ENCODE assay signal across 11 mouse cellular contexts in genomic region chr19:53807276-53807801, GRCm38 (mm10).
DNase-seq lines count a peak whose midpoint lies in the region; ATAC-seq and TF ChIP-seq lines count a peak whose summit lies in the region.
"Had no signal": no experiment of that assay in that cellular context is flagged by ENCODE, and none has a peak within 500 bp of the region (broad histone marks: within the 10 kb centered on the region; RNA-seq: fewer than 3 reads in every experiment).

No protein-coding gene starts in this region.

- H3K27ac ChIP-seq in kidney, adult 2 months (ENCODE audit: insufficient read depth, low read depth, low read length), result peak overlapping the region; percentile 84
- H3K27ac ChIP-seq in kidney, embryonic 14.5 days (ENCODE audit: low read depth, low read length), result no peak overlapping the region
- H3K27ac ChIP-seq in cortical plate, adult 2 months (ENCODE audit: insufficient read depth, low read length), result peak overlapping the region; percentile 61; the same call in 1 of the 2 replicates
- H3K27ac ChIP-seq: embryonic facial prominence, embryonic 12.5 days; stomach, postnatal 0 days had no signal

- no peaks in the 10 kb centered on the region for H3K36me3 ChIP-seq in kidney, adult 2 months (ENCODE audit: control insufficient read depth, insufficient read depth, low read length)
- no peaks in the 10 kb centered on the region for H3K36me3 ChIP-seq in kidney, embryonic 14.5 days (ENCODE audit: control insufficient read depth, insufficient read depth, low read length)
- no peaks in the 10 kb centered on the region for H3K36me3 ChIP-seq in splenic B cell, adult 2 months (ENCODE audit: control insufficient read depth, insufficient read depth, low read length, poor library complexity, severe bottlenecking)
- H3K36me3 ChIP-seq: embryonic facial prominence, embryonic 12.5 days had no signal

- H3K9me3 ChIP-seq in kidney, embryonic 14.5 days (ENCODE audit: control insufficient read depth, low read length), result no peaks in the 10 kb centered on the region
- H3K9me3 ChIP-seq: embryonic facial prominence, embryonic 12.5 days had no signal

- peak overlapping the region; percentile 34 for H3K4me3 ChIP-seq in kidney, adult 2 months (ENCODE audit: insufficient read depth, low read depth, low read length)
- H3K4me3 ChIP-seq in kidney, embryonic 14.5 days (ENCODE audit: low read length), result no peak overlapping the region
- H3K4me3 ChIP-seq in cortical plate, adult 2 months (ENCODE audit: insufficient read depth, low read length), result no peak overlapping the region
- H3K4me3 ChIP-seq: embryonic facial prominence, embryonic 12.5 days had no signal

- no peak overlapping the region for H3K4me2 ChIP-seq in kidney, embryonic 14.5 days (replicated peaks; ENCODE audit: low read depth, low read length)
- H3K4me2 ChIP-seq: embryonic facial prominence, embryonic 12.5 days had no signal

- no peak for ATAC-seq in kidney, embryonic 14.5 days (ENCODE audit: low FRiP score, low TSS enrichment)
- ATAC-seq in CD4-positive, CD25-positive, alpha-beta regulatory T cell, adult 4 months, result peak; percentile 90
- ATAC-seq: midbrain, embryonic 16.5 days; Patski had no signal

- TF ChIP-seq CTCF in kidney, adult 2 months (conservative IDR thresholded peaks at IDR 0.05; ENCODE audit: insufficient read depth, insufficient read length, low read depth, low read length), result no peak
- no peak for TF ChIP-seq CTCF in cortical plate, adult 2 months (IDR thresholded peaks at IDR 0.05; ENCODE audit: extremely low read depth, insufficient read depth, low read length)

- peaks cover 4% of the 10 kb centered on the region; the same call in 1 of the 2 replicates for H3K4me1 ChIP-seq in kidney, adult 2 months (ENCODE audit: control insufficient read depth, insufficient read depth, low read length)
- peaks cover 30% of the 10 kb centered on the region for H3K4me1 ChIP-seq in kidney, embryonic 14.5 days (ENCODE audit: control insufficient read depth, insufficient read depth, low read length)
- H3K4me1 ChIP-seq in cortical plate, adult 2 months (ENCODE audit: control insufficient read depth, insufficient read depth, low read length), result peaks cover 16% of the 10 kb centered on the region

- WGBS in kidney, adult 2 months, result 53% methylated on average over 5 of the region's 5 CpGs
- WGBS in kidney, embryonic 14.5 days, result 82% methylated on average over 5 of the region's 5 CpGs

- TF ChIP-seq POLR2A in kidney, adult 2 months (IDR thresholded peaks at IDR 0.05; ENCODE audit: low read depth, low read length), result no peak
- no peak for TF ChIP-seq POLR2A in cortical plate, adult 2 months (IDR thresholded peaks at IDR 0.05; ENCODE audit: extremely low read depth, insufficient read depth, low read length)

- H3K27me3 ChIP-seq in kidney, adult 2 months (replicated peaks; ENCODE audit: control insufficient read depth, insufficient read depth, low read length), result no peaks in the 10 kb centered on the region
- no peaks in the 10 kb centered on the region for H3K27me3 ChIP-seq in kidney, embryonic 14.5 days (ENCODE audit: control insufficient read depth, insufficient read depth, low read length)
- H3K27me3 ChIP-seq in splenic B cell, adult 2 months (ENCODE audit: control insufficient read depth, insufficient read depth, low read length, poor library complexity, severe bottlenecking), result no peaks in the 10 kb centered on the region
- H3K27me3 ChIP-seq: embryonic facial prominence, embryonic 12.5 days; Patski had no signal

- no peak for DNase-seq in kidney, adult 2 months
- peak; percentile 8 for DNase-seq in splenic B cell, adult 2 months (ENCODE audit: low read depth, low spot score)
- no peak for DNase-seq in adrenal gland, postnatal 4 days (ENCODE audit: low spot score in 2 of 2)
- DNase-seq in retina, postnatal 1 day, result no peak

- H3K9ac ChIP-seq in kidney, embryonic 14.5 days (ENCODE audit: low read depth, low read length), result no peak overlapping the region
- H3K9ac ChIP-seq: embryonic facial prominence, embryonic 12.5 days had no signal
